Mouse (Mus musculus): ENCODE measurements around the gene Scnn1a. TPM values are rescaled to one million over a fixed set of nuclear protein-coding genes. Genes with fewer than 3 reads are reported as not detected.

Gene Scnn1a
- polyA plus RNA-seq, 1 experiment from 2014 or later: 0.29 TPM

GRCm38 (mm10) chr6:125314746-125315145 lies 5.7 kb upstream of the Scnn1a start:
- peaks cover 7% of the 10 kb centered on the region for H3K4me1 ChIP-seq (ENCODE audit: control insufficient read depth, insufficient read depth, low read length)
- ATAC-seq (no peak), DNase-seq (ENCODE audit: low spot score) (no peak)
- H3K27me3 ChIP-seq (replicated peaks; ENCODE audit: control insufficient read depth, insufficient read depth, low read length): no peaks in the 10 kb centered on the region; the same call in none of the 2 replicates
- 76% methylated on average over 6 of the region's 6 CpGs for WGBS
- H3K4me3 ChIP-seq (ENCODE audit: low read depth, low read length): no peak overlapping the region
- no peak overlapping the region for H3K27ac ChIP-seq (ENCODE audit: low read depth, low read length)
- H3K4me2 ChIP-seq (ENCODE audit: low read length): no peak overlapping the region
- no peak overlapping the region for H3K9ac ChIP-seq (ENCODE audit: low read length)
- H3K9me3 ChIP-seq (replicated peaks; ENCODE audit: control insufficient read depth, low read length): no peaks in the 10 kb centered on the region
- no peaks in the 10 kb centered on the region for H3K36me3 ChIP-seq (ENCODE audit: control insufficient read depth, insufficient read depth, low read length)

GRCm38 (mm10) chr6:125317077-125317476 lies 3.4 kb upstream of the Scnn1a start:
- Histone ChIP-seq H3K4me2 (ENCODE audit: low read length) (no peak overlapping the region), H3K9ac (ENCODE audit: low read length) (no peak overlapping the region), H3K4me1 (ENCODE audit: control insufficient read depth, insufficient read depth, low read length) (peaks cover 7% of the 10 kb centered on the region), H3K36me3 (ENCODE audit: control insufficient read depth, insufficient read depth, low read length) (no peaks in the 10 kb centered on the region), H3K27me3 (replicated peaks; ENCODE audit: control insufficient read depth, insufficient read depth, low read length) (peaks cover 7% of the 10 kb centered on the region), H3K9me3 (replicated peaks; ENCODE audit: control insufficient read depth, low read length) (no peaks in the 10 kb centered on the region), H3K27ac (ENCODE audit: low read depth, low read length) (no peak overlapping the region), H3K4me3 (ENCODE audit: low read depth, low read length) (no peak overlapping the region)
- DNase-seq (ENCODE audit: low spot score) (no peak), ATAC-seq (no peak)
- WGBS: 65% methylated on average over 7 of the region's 7 CpGs

DNA sequence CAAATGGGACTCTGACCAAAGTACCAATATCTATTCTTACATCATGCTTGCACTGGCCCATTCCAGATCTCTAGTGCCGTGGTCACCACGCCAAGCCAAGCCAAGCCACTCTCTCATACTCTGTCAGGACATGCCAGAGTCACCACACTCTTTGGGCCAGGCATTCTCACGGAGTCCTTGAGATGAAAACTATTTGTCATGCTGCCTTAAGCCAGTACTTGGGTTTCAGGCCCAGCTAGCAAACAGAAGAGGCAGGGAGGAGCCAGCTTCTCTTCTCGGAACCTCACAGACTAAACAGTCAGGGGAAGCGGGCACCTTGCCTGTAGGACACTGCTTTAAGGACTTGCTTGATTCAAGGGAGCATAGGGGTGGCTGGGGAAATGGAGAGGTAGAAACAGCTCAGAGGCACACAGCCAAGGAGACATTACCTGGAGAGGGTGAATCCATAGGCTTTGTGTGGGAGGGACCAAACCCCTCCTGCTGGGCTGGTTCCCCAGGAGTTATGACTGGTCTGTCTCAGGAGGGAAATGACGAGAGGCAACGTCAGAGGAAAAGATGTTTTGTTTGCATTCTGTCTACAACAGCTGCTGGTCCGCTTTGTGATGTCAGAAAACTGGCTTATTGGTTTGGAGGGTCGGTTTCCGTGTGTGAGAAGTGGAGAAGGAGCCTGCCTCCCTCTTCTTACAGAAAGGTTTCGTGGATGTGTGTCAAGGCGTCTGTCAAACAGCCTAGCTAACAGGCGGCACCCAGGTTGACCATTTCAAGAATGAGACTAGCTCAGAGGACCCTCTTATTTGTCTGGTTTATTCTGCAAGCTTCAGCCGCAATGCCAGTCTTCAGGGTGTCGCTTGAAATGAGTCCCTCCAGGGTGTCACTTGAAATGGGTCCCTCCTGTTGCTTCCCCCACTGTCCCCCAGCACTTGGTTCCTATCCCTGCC lies 1.2 kb upstream of the Scnn1a start:
- no peaks in the 10 kb centered on the region for H3K36me3 ChIP-seq (ENCODE audit: control insufficient read depth, insufficient read depth, low read length)
- H3K9ac ChIP-seq (ENCODE audit: low read length): no peak overlapping the region
- H3K4me3 ChIP-seq (ENCODE audit: low read depth, low read length): no peak overlapping the region
- WGBS: 66% methylated on average over 15 of the region's 15 CpGs
- H3K27ac ChIP-seq (ENCODE audit: low read depth, low read length): no peak overlapping the region
- no peak for DNase-seq (ENCODE audit: low spot score)
- no peaks in the 10 kb centered on the region for H3K9me3 ChIP-seq (replicated peaks; ENCODE audit: control insufficient read depth, low read length)
- peaks cover 11% of the 10 kb centered on the region for H3K27me3 ChIP-seq (replicated peaks; ENCODE audit: control insufficient read depth, insufficient read depth, low read length)
- H3K4me1 ChIP-seq (ENCODE audit: control insufficient read depth, insufficient read depth, low read length): no peaks in the 10 kb centered on the region
- H3K4me2 ChIP-seq (ENCODE audit: low read length): no peak overlapping the region
- ATAC-seq: no peak

DNA sequence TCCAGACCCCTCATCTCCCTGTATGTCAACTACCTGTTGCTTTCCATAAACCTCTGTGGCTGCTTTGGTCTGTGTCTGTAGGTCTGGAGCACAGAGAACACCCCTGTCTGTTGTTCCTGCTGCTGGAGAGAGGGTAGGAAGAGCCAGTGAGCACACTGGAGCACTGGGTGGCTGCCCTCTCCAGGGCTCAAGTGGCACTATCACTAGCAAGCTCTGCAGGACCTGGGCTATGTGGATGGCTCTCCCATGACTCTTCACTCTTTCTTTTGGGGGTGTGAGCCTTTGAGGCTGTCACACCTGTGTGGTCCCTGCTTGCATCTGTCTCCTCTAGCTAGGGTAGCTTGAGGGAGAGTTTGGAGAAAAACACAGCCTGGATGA lies 551 bp upstream of the Scnn1a start:
- Histone ChIP-seq H3K4me1 (ENCODE audit: control insufficient read depth, insufficient read depth, low read length) (no peaks in the 10 kb centered on the region), H3K27me3 (replicated peaks; ENCODE audit: control insufficient read depth, insufficient read depth, low read length) (peaks cover 11% of the 10 kb centered on the region; the same call in 1 of the 2 replicates), H3K9me3 (replicated peaks; ENCODE audit: control insufficient read depth, low read length) (no peaks in the 10 kb centered on the region), H3K4me2 (ENCODE audit: low read length) (no peak overlapping the region), H3K27ac (ENCODE audit: low read depth, low read length) (no peak overlapping the region), H3K4me3 (ENCODE audit: low read depth, low read length) (no peak overlapping the region), H3K36me3 (ENCODE audit: control insufficient read depth, insufficient read depth, low read length) (no peaks in the 10 kb centered on the region), H3K9ac (ENCODE audit: low read length) (no peak overlapping the region)
- no peak for DNase-seq (ENCODE audit: low spot score)
- ATAC-seq: no peak

DNA sequence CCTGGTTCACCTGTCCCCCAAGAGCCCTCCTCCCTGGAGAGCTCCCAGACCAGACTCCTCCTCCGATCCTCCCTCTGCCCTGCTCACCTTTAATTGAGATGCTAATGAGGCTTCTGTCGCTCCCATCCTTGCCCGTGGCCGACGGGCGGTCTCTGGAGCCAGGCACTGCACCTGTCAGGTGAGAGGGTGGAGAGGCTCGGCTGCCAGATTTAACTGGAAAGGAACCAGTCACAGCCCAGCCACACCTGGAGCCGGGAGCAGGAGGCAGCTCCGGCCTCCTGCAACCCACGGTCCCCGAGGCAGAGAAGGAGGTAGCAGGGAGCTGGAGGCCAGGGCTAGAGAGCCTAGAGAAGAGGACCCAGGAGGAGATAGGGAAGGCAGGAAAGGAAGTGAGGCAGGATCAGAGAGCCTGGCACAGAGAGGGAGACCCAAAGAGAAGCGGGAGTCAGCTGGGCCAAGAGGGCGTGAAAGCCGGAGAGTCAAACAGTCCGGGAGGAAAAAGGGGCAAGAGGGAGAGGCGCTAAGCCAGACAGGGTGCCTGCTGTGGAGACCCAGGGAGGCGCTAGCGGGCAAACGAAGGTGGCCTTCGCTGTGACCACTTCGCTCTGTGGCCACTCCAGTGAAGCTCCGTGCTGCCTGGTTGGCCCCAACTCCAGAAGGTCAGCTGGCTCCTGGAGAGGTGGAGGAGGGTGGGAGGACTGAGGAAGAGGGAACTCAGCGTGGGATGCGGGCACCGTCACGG lies 826 bp downstream of the Scnn1a start:
- H3K4me2 ChIP-seq (ENCODE audit: low read length): no peak overlapping the region
- WGBS: 6% methylated on average over 26 of the region's 26 CpGs
- no peaks in the 10 kb centered on the region for H3K9me3 ChIP-seq (replicated peaks; ENCODE audit: control insufficient read depth, low read length)
- no peaks in the 10 kb centered on the region for H3K4me1 ChIP-seq (ENCODE audit: control insufficient read depth, insufficient read depth, low read length)
- no peak overlapping the region for H3K4me3 ChIP-seq (ENCODE audit: low read depth, low read length)
- ATAC-seq: no peak
- H3K36me3 ChIP-seq (ENCODE audit: control insufficient read depth, insufficient read depth, low read length): no peaks in the 10 kb centered on the region
- no peak overlapping the region for H3K9ac ChIP-seq (ENCODE audit: low read length)
- DNase-seq (ENCODE audit: low spot score): no peak
- peaks cover 11% of the 10 kb centered on the region; the same call in 1 of the 2 replicates for H3K27me3 ChIP-seq (replicated peaks; ENCODE audit: control insufficient read depth, insufficient read depth, low read length)
- H3K27ac ChIP-seq (ENCODE audit: low read depth, low read length): no peak overlapping the region

- ATAC-seq: no peak
- H3K4me2 ChIP-seq (ENCODE audit: low read length): no peak overlapping the region
- 42% methylated on average over 13 of the region's 13 CpGs for WGBS
- H3K9me3 ChIP-seq (replicated peaks; ENCODE audit: control insufficient read depth, low read length): no peaks in the 10 kb centered on the region
- no peak overlapping the region for H3K4me3 ChIP-seq (ENCODE audit: low read depth, low read length)
- no peak for DNase-seq (ENCODE audit: low spot score)
- H3K27me3 ChIP-seq (replicated peaks; ENCODE audit: control insufficient read depth, insufficient read depth, low read length): peaks cover 11% of the 10 kb centered on the region; the same call in 1 of the 2 replicates
- H3K36me3 ChIP-seq (ENCODE audit: control insufficient read depth, insufficient read depth, low read length): no peaks in the 10 kb centered on the region
- H3K27ac ChIP-seq (ENCODE audit: low read depth, low read length): no peak overlapping the region
- no peaks in the 10 kb centered on the region for H3K4me1 ChIP-seq (ENCODE audit: control insufficient read depth, insufficient read depth, low read length)
- no peak overlapping the region for H3K9ac ChIP-seq (ENCODE audit: low read length)
Measured at GRCm38 (mm10) chr6:125322794-125323193, 2.3 kb downstream of the Scnn1a start.

GRCm38 (mm10) chr6:125323547-125323946 lies 3.1 kb downstream of the Scnn1a start:
- Histone ChIP-seq H3K9ac (ENCODE audit: low read length) (no peak overlapping the region), H3K4me1 (ENCODE audit: control insufficient read depth, insufficient read depth, low read length) (no peaks in the 10 kb centered on the region), H3K9me3 (replicated peaks; ENCODE audit: control insufficient read depth, low read length) (no peaks in the 10 kb centered on the region), H3K4me3 (ENCODE audit: low read depth, low read length) (no peak overlapping the region), H3K36me3 (ENCODE audit: control insufficient read depth, insufficient read depth, low read length) (no peaks in the 10 kb centered on the region), H3K27me3 (replicated peaks; ENCODE audit: control insufficient read depth, insufficient read depth, low read length) (peaks cover 11% of the 10 kb centered on the region; the same call in 1 of the 2 replicates), H3K4me2 (ENCODE audit: low read length) (no peak overlapping the region), H3K27ac (ENCODE audit: low read depth, low read length) (no peak overlapping the region)
- ATAC-seq: no peak
- 74% methylated on average over 6 of the region's 6 CpGs for WGBS
- no peak for DNase-seq (ENCODE audit: low spot score)

DNA sequence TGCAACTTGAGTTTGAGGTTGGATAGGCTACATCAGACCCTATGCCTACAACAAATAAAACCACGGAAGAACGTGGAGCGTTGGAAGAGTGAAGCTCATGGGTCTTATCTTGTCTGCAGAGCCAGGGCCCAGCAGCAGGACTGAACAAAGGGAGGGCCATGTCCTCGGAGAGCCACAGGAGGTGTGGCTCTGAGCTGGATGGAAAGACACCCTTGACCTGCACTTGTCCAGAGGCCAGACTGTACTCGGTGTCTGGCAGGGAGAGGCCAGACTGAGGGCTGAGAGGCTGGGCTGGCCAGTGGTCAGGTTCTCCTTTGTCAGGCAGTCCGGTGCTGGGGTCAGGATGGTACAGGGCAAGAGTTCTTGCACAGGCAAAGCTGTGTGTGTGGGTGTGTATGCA lies 4.9 kb downstream of the Scnn1a start:
- H3K4me1 ChIP-seq (ENCODE audit: control insufficient read depth, insufficient read depth, low read length): no peaks in the 10 kb centered on the region
- no peak for DNase-seq (ENCODE audit: low spot score)
- no peak overlapping the region for H3K4me3 ChIP-seq (ENCODE audit: low read depth, low read length)
- peaks cover 11% of the 10 kb centered on the region; the same call in 1 of the 2 replicates for H3K27me3 ChIP-seq (replicated peaks; ENCODE audit: control insufficient read depth, insufficient read depth, low read length)
- H3K9me3 ChIP-seq (replicated peaks; ENCODE audit: control insufficient read depth, low read length): no peaks in the 10 kb centered on the region
- 70% methylated on average over 6 of the region's 6 CpGs for WGBS
- H3K27ac ChIP-seq (ENCODE audit: low read depth, low read length): no peak overlapping the region
- H3K36me3 ChIP-seq (ENCODE audit: control insufficient read depth, insufficient read depth, low read length): no peaks in the 10 kb centered on the region
- H3K9ac ChIP-seq (ENCODE audit: low read length): no peak overlapping the region; the same call in 1 of the 2 replicates
- no peak overlapping the region for H3K4me2 ChIP-seq (ENCODE audit: low read length)
- ATAC-seq: no peak

GRCm38 (mm10) chr6:125328243-125328642 lies 7.8 kb downstream of the Scnn1a start:
- no peak overlapping the region for H3K4me3 ChIP-seq (ENCODE audit: low read depth, low read length)
- H3K36me3 ChIP-seq (ENCODE audit: control insufficient read depth, insufficient read depth, low read length): no peaks in the 10 kb centered on the region
- H3K9ac ChIP-seq (ENCODE audit: low read length): no peak overlapping the region
- H3K4me1 ChIP-seq (ENCODE audit: control insufficient read depth, insufficient read depth, low read length): 0 out of 2 replicates have a peak, but pooled peaks cover 3% of the 10 kb centered on the region
- no peaks in the 10 kb centered on the region for H3K9me3 ChIP-seq (replicated peaks; ENCODE audit: control insufficient read depth, low read length)
- H3K4me2 ChIP-seq (ENCODE audit: low read length): no peak overlapping the region
- 74% methylated on average over 5 of the region's 5 CpGs for WGBS
- no peak overlapping the region for H3K27ac ChIP-seq (ENCODE audit: low read depth, low read length)
- no peak for ATAC-seq
- no peaks in the 10 kb centered on the region for H3K27me3 ChIP-seq (replicated peaks; ENCODE audit: control insufficient read depth, insufficient read depth, low read length)
- DNase-seq (ENCODE audit: low spot score): no peak

All from forebrain, embryonic 14.5 days (tissue).